Mouse (Mus musculus) erythroblast, embryonic 14.5 days (primary cell): ENCODE results near the gene Rin3.

Experiments used
- GATA1 ChIP-seq: IDR thresholded peaks from 2 replicates; pipeline ENCODE4 v1.6.1; 2012; ENCODE audit warnings: low read length, inconsistent platforms, mixed read lengths
- TAL1 ChIP-seq: IDR thresholded peaks from 3 replicates; pipeline ENCODE4 v1.6.1; 2012; ENCODE audit warnings: low read length, inconsistent platforms, mixed read lengths

DNA sequence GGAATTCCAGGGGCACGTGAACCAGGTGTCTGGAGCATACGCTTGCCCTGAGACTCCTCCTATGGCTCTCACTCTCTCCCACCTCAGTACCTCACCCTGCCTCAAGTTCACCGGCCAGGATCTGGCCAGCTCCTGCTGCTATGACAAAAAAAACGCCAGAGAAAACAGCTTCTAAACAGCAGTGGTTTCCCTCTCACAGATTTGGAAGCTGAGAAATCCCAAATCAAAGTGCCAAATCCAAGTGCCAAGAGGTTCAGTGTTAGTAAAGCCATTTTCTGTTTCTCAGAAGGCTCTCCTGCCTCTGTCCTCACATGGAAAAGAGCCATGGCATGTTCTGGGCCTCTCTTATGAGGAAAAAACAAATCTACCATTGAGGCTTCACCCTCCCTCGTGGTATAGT lies 11.8 kb downstream of the Rin3 start:
- TF ChIP-seq GATA1: no peak
- no peak for TF ChIP-seq TAL1
